Mouse (Mus musculus) myocyte (in vitro differentiated cells): Measurements from ENCODE around the gene Dsel. TPM values are rescaled to one million over a fixed set of nuclear protein-coding genes. Genes with fewer than 3 reads are reported as not detected.

ENCODE experiments used
- H3K27me3 ChIP-seq: one replicate; pipeline ENCODE4 v1.6.1; 2011; ENCODE audit not compliant: control insufficient read depth, insufficient read depth, insufficient read length
- H3K36me3 ChIP-seq: one replicate; pipeline ENCODE4 v1.6.1; 2011; ENCODE audit not compliant: control insufficient read depth, insufficient read depth
- H3K4me2 ChIP-seq: one replicate; pipeline ENCODE4 v1.6.1; 2011; ENCODE audit warnings: low read depth, control low read depth
- H3K4me3 ChIP-seq: one replicate; pipeline ENCODE4 v1.5.1; 2011; ENCODE audit warnings: mild to moderate bottlenecking, control low read depth, moderate library complexity
- H3K79me2 ChIP-seq: one replicate; pipeline ENCODE4 v1.6.1; 2011; ENCODE audit not compliant: control insufficient read depth, insufficient read depth
- H3ac ChIP-seq: one replicate; pipeline ENCODE4 v1.6.1; 2011; ENCODE audit not compliant: control insufficient read depth, insufficient read length
- CEBPB ChIP-seq: IDR thresholded peaks from 2 replicates; pipeline ENCODE4 v1.6.1; 2011; ENCODE audit warnings: mild to moderate bottlenecking, moderate library complexity; ENCODE audit not compliant: poor library complexity, insufficient read depth, severe bottlenecking
- E2F4 ChIP-seq: IDR thresholded peaks from one replicate; pipeline ENCODE4 v1.6.1; 2011; ENCODE audit warnings: mild to moderate bottlenecking, control low read depth, moderate library complexity; ENCODE audit not compliant: insufficient read depth
- MAX ChIP-seq: IDR thresholded peaks from one replicate; pipeline ENCODE4 v1.6.1; 2011; ENCODE audit warnings: low read depth, mild to moderate bottlenecking, control low read depth
- MYOD1 ChIP-seq, 3 experiments: IDR thresholded peaks; one replicate each; pipeline ENCODE4 v1.6.1; 2011; ENCODE audit warnings: control low read depth in 2 of 3, low read depth in 2 of 3, mild to moderate bottlenecking in 2 of 3, moderate library complexity in 1 of 3; ENCODE audit not compliant: insufficient read length in 2 of 3, control insufficient read depth in 1 of 3
- MYOG ChIP-seq, 3 experiments: IDR thresholded peaks; one replicate each; pipeline ENCODE4 v1.6.1; 2011; ENCODE audit warnings: control low read depth in 2 of 3, low read depth in 2 of 3, mild to moderate bottlenecking in 2 of 3; ENCODE audit not compliant: insufficient read length in 2 of 3, control insufficient read depth in 1 of 3, insufficient read depth in 1 of 3
- POLR2A ChIP-seq: IDR thresholded peaks from one replicate; pipeline ENCODE4 v1.6.1; 2011; ENCODE audit warnings: low read depth, mild to moderate bottlenecking, control low read depth, moderate library complexity; ENCODE audit not compliant: insufficient read length
- POLR2AphosphoS2 ChIP-seq: IDR thresholded peaks from one replicate; pipeline ENCODE4 v1.6.1; 2011; ENCODE audit warnings: low read depth, control low read depth; ENCODE audit not compliant: insufficient read length
- REST ChIP-seq: IDR thresholded peaks from one replicate; pipeline ENCODE4 v1.6.1; 2011; ENCODE audit warnings: mild to moderate bottlenecking, control low read depth, moderate library complexity; ENCODE audit not compliant: insufficient read depth, insufficient read length
- SRF ChIP-seq: IDR thresholded peaks from one replicate; pipeline ENCODE4 v1.6.1; 2011; ENCODE audit warnings: low read depth; ENCODE audit not compliant: control insufficient read depth, insufficient read length
- TCF12 ChIP-seq: IDR thresholded peaks from one replicate; pipeline ENCODE4 v1.6.1; 2011; ENCODE audit warnings: mild to moderate bottlenecking, control low read depth; ENCODE audit not compliant: poor library complexity, insufficient read depth, severe bottlenecking
- TCF3 ChIP-seq: IDR thresholded peaks from one replicate; pipeline ENCODE4 v1.6.1; 2011; ENCODE audit warnings: low read depth, control low read depth; ENCODE audit not compliant: insufficient read length
- USF1 ChIP-seq: IDR thresholded peaks from one replicate; pipeline ENCODE4 v1.6.1; 2011; ENCODE audit warnings: low read depth, mild to moderate bottlenecking, control low read depth, moderate library complexity
- polyA plus RNA-seq: library from polyadenylated mRNA; unstranded; fragments of >200 nt; fragmentation: generic; extraction: Trizol; gene quantifications from one replicate; pipeline ENCODE4 v1.2.1, GENCODE M21; 2012; ENCODE audit warnings: missing spikeins

The Dsel gene
- polyA plus RNA-seq = 1.5 TPM

DNA sequence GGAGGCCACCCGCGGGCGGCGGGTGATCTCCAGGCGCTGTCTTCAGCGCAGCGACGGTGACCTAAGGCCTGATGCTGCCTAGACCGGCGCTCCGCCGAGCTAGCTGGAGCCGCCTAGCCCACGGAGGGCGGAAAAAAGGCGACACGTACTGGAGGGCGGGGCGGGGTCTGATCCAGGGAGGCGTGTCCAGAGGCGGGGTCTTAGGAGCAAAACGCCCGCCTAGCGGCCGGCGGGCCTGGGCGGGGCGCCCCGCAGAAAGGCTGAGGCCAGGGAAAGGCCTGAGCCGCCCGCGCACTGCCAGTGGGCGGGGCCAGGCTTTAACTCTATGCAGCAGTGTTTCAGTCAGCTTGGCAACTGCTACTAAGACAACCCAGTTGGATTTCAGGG, at the start of gene Dsel:
Gene Dsel, minus strand, starts transcription at position 140 of the 387 bp plus-strand sequence.
- H3K79me2 ChIP-seq = no peaks in the 10 kb centered on the region
- peak within 1 kb of the TSS; percentile 45 for H3K4me3 ChIP-seq
- peak within 1 kb of the TSS; percentile 68 for H3ac ChIP-seq
- H3K27me3 ChIP-seq = no peaks in the 10 kb centered on the region
- H3K36me3 ChIP-seq = no peaks in the 10 kb centered on the region
- H3K4me2 ChIP-seq = peak within 1 kb of the TSS; percentile 93
- no peak for TF ChIP-seq MAX
- peak; percentile 77 for TF ChIP-seq POLR2A
- peak; percentile 68 for TF ChIP-seq POLR2AphosphoS2

DNA sequence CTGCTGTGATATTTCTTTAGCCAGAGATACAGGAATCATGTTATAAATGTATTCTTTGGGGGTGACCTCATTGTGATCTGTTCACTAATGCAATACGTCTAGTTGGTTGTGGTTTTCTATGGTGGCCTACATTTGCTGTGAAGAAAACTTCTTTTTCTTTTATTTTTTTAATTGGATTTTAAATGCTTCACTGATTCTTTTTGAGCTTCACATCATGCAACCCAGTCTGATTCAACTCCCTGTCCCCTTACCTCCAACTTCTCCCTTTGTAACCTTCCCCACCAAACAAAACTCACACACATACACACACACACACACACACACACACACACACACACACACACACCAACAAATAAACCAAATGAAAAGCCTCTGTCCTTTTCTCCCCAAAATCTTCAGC, 46.7 kb upstream of the Dsel start:
- no peaks in the 10 kb centered on the region for H3K36me3 ChIP-seq
- no peaks in the 10 kb centered on the region for H3K79me2 ChIP-seq
- H3K27me3 ChIP-seq = no peaks in the 10 kb centered on the region
- TF ChIP-seq POLR2AphosphoS2 (no peak), MYOD1 (IDR thresholded peaks at IDR 0.05; ENCODE audit: control insufficient read depth in 1 of 3, insufficient read length in 2 of 3, low read depth in 2 of 3) (no peak), TCF3 (no peak), CEBPB (no peak), TCF12 (no peak), E2F4 (no peak), REST (no peak)
- H3ac ChIP-seq = no peak overlapping the region
- no peak overlapping the region for H3K4me2 ChIP-seq
- no peak overlapping the region for H3K4me3 ChIP-seq

DNA sequence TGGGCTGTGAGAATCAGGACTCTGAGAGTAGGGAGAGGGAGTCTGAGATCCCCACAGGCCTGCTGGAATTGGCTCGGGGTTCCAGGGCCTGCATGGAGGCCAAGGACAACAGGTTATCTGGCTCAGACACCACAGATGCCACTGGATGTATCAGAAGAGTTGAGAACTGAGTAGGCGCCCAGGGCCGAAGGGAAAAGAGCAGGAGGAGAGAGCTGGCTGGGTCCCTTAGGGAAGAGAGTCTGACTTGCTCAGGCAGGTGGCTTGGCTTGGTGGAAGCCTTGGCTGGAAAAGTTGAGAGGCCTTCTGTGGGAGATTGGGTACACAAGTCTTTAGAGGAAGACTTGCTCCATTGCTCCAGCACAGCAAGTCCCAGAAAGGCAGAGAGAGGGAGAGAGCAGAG, 18.6 kb upstream of the Dsel start:
- no peaks in the 10 kb centered on the region for H3K27me3 ChIP-seq
- no peaks in the 10 kb centered on the region for H3K79me2 ChIP-seq
- no peak overlapping the region for H3ac ChIP-seq
- H3K36me3 ChIP-seq = no peaks in the 10 kb centered on the region
- no peak overlapping the region for H3K4me3 ChIP-seq
- no peak overlapping the region for H3K4me2 ChIP-seq
- TF ChIP-seq SRF (no peak), TCF12 (no peak), MYOD1 (IDR thresholded peaks at IDR 0.05; ENCODE audit: control insufficient read depth in 1 of 3, insufficient read length in 2 of 3, low read depth in 2 of 3) (no peak), USF1 (no peak), E2F4 (no peak), REST (no peak), TCF3 (no peak)

DNA sequence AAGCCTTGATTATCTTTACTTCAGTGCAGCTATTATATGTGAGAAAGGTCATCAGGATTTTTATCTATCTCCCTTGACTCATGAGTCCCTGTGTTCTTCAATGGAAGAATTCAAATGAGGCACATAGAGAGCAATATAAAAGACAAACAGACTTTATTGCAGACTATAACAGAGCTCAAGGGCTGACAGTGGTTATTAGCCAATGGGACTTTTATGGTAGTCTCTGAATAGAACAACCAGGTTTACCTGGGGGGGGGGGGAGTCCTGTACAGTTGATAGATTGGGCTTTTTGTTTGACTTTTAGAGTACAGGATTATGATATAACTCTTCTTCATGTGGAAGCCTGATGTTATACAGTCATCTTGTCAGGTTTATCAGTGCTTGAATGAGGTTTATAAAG, 11.1 kb upstream of the Dsel start:
- no peak overlapping the region for H3K4me3 ChIP-seq
- H3K36me3 ChIP-seq = no peaks in the 10 kb centered on the region
- no peaks in the 10 kb centered on the region for H3K27me3 ChIP-seq
- no peak for TF ChIP-seq POLR2AphosphoS2
- no peak for TF ChIP-seq E2F4
- no peak for TF ChIP-seq TCF3
- TF ChIP-seq SRF = no peak
- no peak for TF ChIP-seq TCF12
- TF ChIP-seq MYOD1 (IDR thresholded peaks at IDR 0.05; ENCODE audit: control insufficient read depth in 1 of 3, insufficient read length in 2 of 3, low read depth in 2 of 3) = no peak
- TF ChIP-seq POLR2A = no peak
- TF ChIP-seq MAX = no peak
- no peak for TF ChIP-seq USF1
- TF ChIP-seq CEBPB = no peak
- TF ChIP-seq MYOG (IDR thresholded peaks at IDR 0.05; ENCODE audit: control insufficient read depth in 1 of 3, insufficient read depth in 1 of 3, insufficient read length in 2 of 3, low read depth in 2 of 3) = no peak
- H3K79me2 ChIP-seq = no peaks in the 10 kb centered on the region
- no peak overlapping the region for H3K4me2 ChIP-seq
- no peak overlapping the region for H3ac ChIP-seq

DNA sequence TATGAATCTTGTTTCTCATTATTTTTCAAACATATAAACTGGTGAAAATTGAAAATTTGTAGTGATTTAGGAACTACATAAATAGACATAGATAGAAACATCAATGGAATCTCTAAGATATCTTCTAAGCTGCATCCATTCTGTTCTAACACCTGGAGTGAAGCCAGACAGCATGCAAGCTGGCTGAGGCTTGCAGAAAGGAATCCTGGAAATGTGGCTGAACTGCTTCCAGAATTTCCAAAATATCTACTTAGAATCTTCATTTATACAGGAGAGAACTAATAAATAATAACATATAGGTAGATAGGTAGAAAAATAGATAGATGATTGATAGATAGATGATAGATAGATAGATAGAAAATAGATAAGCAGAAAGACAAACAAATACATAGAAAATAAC, 8.5 kb upstream of the Dsel start:
- no peaks in the 10 kb centered on the region for H3K36me3 ChIP-seq
- no peaks in the 10 kb centered on the region for H3K27me3 ChIP-seq
- H3K4me2 ChIP-seq = no peak overlapping the region
- no peak overlapping the region for H3K4me3 ChIP-seq
- TF ChIP-seq TCF12 (no peak), MAX (no peak), MYOG (IDR thresholded peaks at IDR 0.05; ENCODE audit: control insufficient read depth in 1 of 3, insufficient read depth in 1 of 3, insufficient read length in 2 of 3, low read depth in 2 of 3) (no peak), CEBPB (no peak), USF1 (no peak), POLR2A (no peak), REST (no peak), E2F4 (no peak), MYOD1 (IDR thresholded peaks at IDR 0.05; ENCODE audit: control insufficient read depth in 1 of 3, insufficient read length in 2 of 3, low read depth in 2 of 3) (no peak), TCF3 (no peak), SRF (no peak), POLR2AphosphoS2 (no peak)
- no peaks in the 10 kb centered on the region for H3K79me2 ChIP-seq
- H3ac ChIP-seq = no peak overlapping the region

DNA sequence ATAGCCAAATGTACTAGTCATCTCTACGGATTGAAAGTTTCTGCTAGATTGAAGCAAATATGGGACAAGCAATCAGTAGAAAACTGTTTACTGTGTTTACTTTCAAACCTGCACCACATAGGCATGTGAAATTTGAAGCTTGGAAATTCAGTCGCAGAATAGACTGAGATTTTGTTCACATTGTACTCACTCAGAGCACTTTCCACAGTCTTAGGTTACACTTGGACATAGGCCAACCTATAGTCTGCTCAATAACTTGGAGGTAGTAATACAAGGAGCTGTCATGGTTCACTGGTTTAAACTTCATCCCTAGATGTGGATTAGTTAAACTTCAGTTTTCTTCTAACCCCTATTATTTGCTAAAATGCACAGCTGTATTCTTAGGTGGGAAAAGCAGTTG, 749 bp upstream of the Dsel start:
- no peaks in the 10 kb centered on the region for H3K79me2 ChIP-seq
- no peak for TF ChIP-seq POLR2AphosphoS2
- TF ChIP-seq SRF = no peak
- no peak for TF ChIP-seq MYOD1 (IDR thresholded peaks at IDR 0.05; ENCODE audit: control insufficient read depth in 1 of 3, insufficient read length in 2 of 3, low read depth in 2 of 3)
- no peak for TF ChIP-seq USF1
- H3K27me3 ChIP-seq = no peaks in the 10 kb centered on the region
- peak overlapping the region; percentile 45 for H3K4me3 ChIP-seq
- no peaks in the 10 kb centered on the region for H3K36me3 ChIP-seq
- H3K4me2 ChIP-seq = peak overlapping the region; percentile 93
- no peak overlapping the region for H3ac ChIP-seq
